ENCODE assay signal across 18 mouse cellular contexts in the genomic region with DNA sequence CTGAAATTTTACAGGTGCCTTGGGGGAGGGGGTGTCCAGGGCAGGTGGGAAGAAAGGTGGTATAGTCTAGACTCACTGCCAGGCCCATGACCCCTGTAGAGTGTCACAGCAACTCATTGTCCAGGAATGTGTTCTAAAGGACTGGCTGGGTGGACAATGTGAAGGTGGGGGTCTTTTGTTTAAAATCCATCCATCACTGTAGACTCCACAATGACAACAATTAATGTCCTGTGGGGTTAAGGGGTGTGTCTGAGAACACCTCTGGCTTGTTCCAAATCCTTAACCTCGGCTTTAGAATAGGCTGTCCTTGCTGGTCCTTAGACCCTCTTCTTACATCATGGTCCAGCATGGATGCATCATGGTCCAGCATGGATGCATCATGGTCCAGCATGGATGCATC. TPM values are rescaled to one million over a fixed set of nuclear protein-coding genes. Genes with fewer than 3 reads are reported as not detected.
DNase-seq lines count a peak whose midpoint lies in the region; ATAC-seq and TF ChIP-seq lines count a peak whose summit lies in the region.
"Had no signal": no experiment of that assay in that cellular context is flagged by ENCODE, and none has a peak within 500 bp of the region (broad histone marks: within the 10 kb centered on the region; RNA-seq: fewer than 3 reads in every experiment).

No protein-coding gene starts in this region.

- no peak overlapping the region for H3K27ac ChIP-seq in thymus, adult 2 months (ENCODE audit: control insufficient read depth, insufficient read depth, low read length)
- H3K27ac ChIP-seq in forebrain, embryonic 14.5 days (ENCODE audit: low read depth, low read length): no peak overlapping the region
- H3K27ac ChIP-seq: embryonic facial prominence, embryonic 10.5 days; embryonic facial prominence, embryonic 12.5 days; forebrain, embryonic 13.5 days had no signal

- no peak overlapping the region for H3K4me3 ChIP-seq in thymus, adult 2 months (ENCODE audit: control insufficient read depth, insufficient read depth, low read length)
- no peak overlapping the region for H3K4me3 ChIP-seq in forebrain, embryonic 14.5 days (ENCODE audit: low read depth, low read length)
- H3K4me3 ChIP-seq: embryonic facial prominence, embryonic 10.5 days; embryonic facial prominence, embryonic 12.5 days; forebrain, embryonic 13.5 days had no signal

- H3K27me3 ChIP-seq in thymus, adult 2 months (ENCODE audit: control insufficient read depth, insufficient read depth, low read length): peaks cover 3% of the 10 kb centered on the region; the same call in 1 of the 2 replicates
- peaks cover 7% of the 10 kb centered on the region; the same call in 1 of the 2 replicates for H3K27me3 ChIP-seq in forebrain, embryonic 14.5 days (replicated peaks; ENCODE audit: control insufficient read depth, insufficient read depth, low read length)

- ATAC-seq in cerebellum, adult (ENCODE audit: insufficient number of reproducible peaks, low FRiP score, low TSS enrichment): no peak
- no peak for ATAC-seq in forebrain, embryonic 14.5 days
- ATAC-seq: activated CD4-positive, CD25-positive, alpha-beta regulatory T cell, adult 4 months; forebrain, embryonic 13.5 days; forebrain, embryonic 16.5 days; Patski had no signal

- H3K36me3 ChIP-seq in thymus, adult 2 months (ENCODE audit: control insufficient read depth, insufficient read depth, low read length): no peaks in the 10 kb centered on the region
- peaks cover under 1% of the 10 kb centered on the region; the same call in 1 of the 2 replicates for H3K36me3 ChIP-seq in forebrain, embryonic 14.5 days (ENCODE audit: control insufficient read depth, insufficient read depth, low read length)
- H3K36me3 ChIP-seq: G1E had no signal

- no peaks in the 10 kb centered on the region for H3K4me1 ChIP-seq in thymus, adult 2 months (replicated peaks; ENCODE audit: control insufficient read depth, insufficient read depth, low read length)
- peaks cover 15% of the 10 kb centered on the region for H3K4me1 ChIP-seq in forebrain, embryonic 14.5 days (ENCODE audit: control insufficient read depth, insufficient read depth, low read length)

- TF ChIP-seq POLR2A in thymus, adult 2 months (IDR thresholded peaks at IDR 0.05; ENCODE audit: control insufficient read depth, extremely low read depth, insufficient read depth, low read length, poor library complexity): no peak

- no peak for TF ChIP-seq CTCF in thymus, adult 2 months (IDR thresholded peaks at IDR 0.05; ENCODE audit: borderline replicate concordance, control insufficient read depth, extremely low read depth, insufficient read depth, low read length, poor library complexity)

- 81% methylated on average over 1 of the region's 1 CpGs for WGBS in thymus, adult 2 months
- WGBS in forebrain, embryonic 14.5 days: 58% methylated on average over 1 of the region's 1 CpGs

- H3K9me3 ChIP-seq in forebrain, embryonic 14.5 days (replicated peaks; ENCODE audit: control insufficient read depth, low read length): no peaks in the 10 kb centered on the region
- H3K9me3 ChIP-seq: embryonic facial prominence, embryonic 10.5 days; forebrain, embryonic 13.5 days had no signal

- no peak overlapping the region for H3K9ac ChIP-seq in forebrain, embryonic 14.5 days (ENCODE audit: low read length)
- H3K9ac ChIP-seq: embryonic facial prominence, embryonic 12.5 days; forebrain, embryonic 13.5 days had no signal

- peak; percentile 47 for DNase-seq in cerebellum, adult 9-11 months
- DNase-seq in R1 (ENCODE audit: low read depth, low spot score): peak; percentile 55
- DNase-seq in thymus, adult 2 months: no peak
- DNase-seq in forebrain, embryonic 14.5 days (ENCODE audit: low spot score): no peak
- DNase-seq: adrenal gland, adult 8-10 months; adrenal gland, postnatal 14 days; adrenal gland, postnatal 36 days; cerebellum, adult 11 months; cerebellum, adult 8-10 months had no signal

- no peak overlapping the region for H3K4me2 ChIP-seq in forebrain, embryonic 14.5 days (ENCODE audit: low read length)
- H3K4me2 ChIP-seq: embryonic facial prominence, embryonic 12.5 days; forebrain, embryonic 13.5 days had no signal

RNA-seq across cellular contexts. Expression of gene Dpysl4, which starts 1.5 kb away (rescaled TPM):
- polyA plus RNA-seq in thymus, adult 2 months (2012; rRNA removed): 0.11 and 0.84 TPM in 2 replicates
- 123 and 141 TPM in 2 replicates for polyA plus RNA-seq in forebrain, embryonic 14.5 days (2014; fragmentation: Nextera tagmentation; extraction: Ambion mirVana)
- polyA plus RNA-seq: activated CD4-positive, CD25-positive, alpha-beta regulatory T cell, adult 4 months; C2C12; G1E; Patski had no signal

Comparison
In these comparisons a context has a peak if more than half of its experiments do, and no peak if none do; other contexts are left out.
1. DNase-seq: peak in cerebellum, adult 9-11 months (single experiment) and R1 (single experiment); none in thymus, adult 2 months (single experiment) and forebrain, embryonic 14.5 days (single experiment).
2. RNA of gene Dpysl4, which starts 1.5 kb away (polyA plus RNA-seq): 123 to 141 TPM in forebrain, embryonic 14.5 days; 0.11 to 0.84 TPM in thymus, adult 2 months; every median in the first group is over 10 times any median in the second.